Mouse (Mus musculus): ENCODE results near the gene Gm15517. TPM values are rescaled to one million over a fixed set of nuclear protein-coding genes. Genes with fewer than 3 reads are reported as not detected.
A peak's percentile ranks its signal among the peaks of the same experiment; 100 is the strongest.

The Gm15517 gene
- polyA plus RNA-seq, 1 experiment from 2014 or later = not detected

GRCm38 (mm10) chr7:44303346-44304340 is 42.4 kb downstream of the Gm15517 start:
- H3K27me3 ChIP-seq (ENCODE audit: control insufficient read depth, insufficient read depth, low read length) = no peaks in the 10 kb centered on the region
- peaks cover 6% of the 10 kb centered on the region for H3K4me1 ChIP-seq (ENCODE audit: control insufficient read depth, insufficient read depth, low read length)
- H3K9ac ChIP-seq (replicated peaks; ENCODE audit: low read length) = peak overlapping the region; percentile 92
- H3K9me3 ChIP-seq (ENCODE audit: control insufficient read depth, low read length) = no peaks in the 10 kb centered on the region
- H3K36me3 ChIP-seq (ENCODE audit: control insufficient read depth, insufficient read depth, low read length) = no peaks in the 10 kb centered on the region
- H3K4me2 ChIP-seq (ENCODE audit: low read length) = peak overlapping the region; percentile 81
- DNase-seq (no peak), ATAC-seq (ENCODE audit: low FRiP score, low TSS enrichment) (no peak)
- peak overlapping the region; percentile 96 for H3K27ac ChIP-seq (replicated peaks; ENCODE audit: low read depth, low read length)
- peak overlapping the region; percentile 63 for H3K4me3 ChIP-seq (replicated peaks; ENCODE audit: low read depth, low read length)
- WGBS = 84% methylated on average over 14 of the region's 14 CpGs

- no peak for DNase-seq
- WGBS = under 1% methylated on average over 25 of the region's 25 CpGs
- Histone ChIP-seq H3K9me3 (ENCODE audit: control insufficient read depth, low read length) (no peaks in the 10 kb centered on the region), H3K27me3 (ENCODE audit: control insufficient read depth, insufficient read depth, low read length) (no peaks in the 10 kb centered on the region), H3K4me1 (ENCODE audit: control insufficient read depth, insufficient read depth, low read length) (peaks cover 6% of the 10 kb centered on the region), H3K9ac (replicated peaks; ENCODE audit: low read length) (peak overlapping the region; percentile 92), H3K4me3 (replicated peaks; ENCODE audit: low read depth, low read length) (peak overlapping the region; percentile 63), H3K27ac (replicated peaks; ENCODE audit: low read depth, low read length) (peak overlapping the region; percentile 96), H3K4me2 (ENCODE audit: low read length) (peak overlapping the region; percentile 81), H3K36me3 (ENCODE audit: control insufficient read depth, insufficient read depth, low read length) (no peaks in the 10 kb centered on the region)
- ATAC-seq (ENCODE audit: low FRiP score, low TSS enrichment) = peak; percentile 49
These were observed 43.2 kb downstream of the Gm15517 start for GRCm38 (mm10) chr7:44304463-44304774.

- Histone ChIP-seq H3K9ac (replicated peaks; ENCODE audit: low read length) (peak overlapping the region; percentile 92), H3K27ac (replicated peaks; ENCODE audit: low read depth, low read length) (peak overlapping the region; percentile 96), H3K4me2 (ENCODE audit: low read length) (peak overlapping the region; percentile 81), H3K27me3 (ENCODE audit: control insufficient read depth, insufficient read depth, low read length) (no peaks in the 10 kb centered on the region), H3K4me1 (ENCODE audit: control insufficient read depth, insufficient read depth, low read length) (peaks cover 6% of the 10 kb centered on the region), H3K36me3 (ENCODE audit: control insufficient read depth, insufficient read depth, low read length) (no peaks in the 10 kb centered on the region), H3K4me3 (replicated peaks; ENCODE audit: low read depth, low read length) (peak overlapping the region; percentile 63), H3K9me3 (ENCODE audit: control insufficient read depth, low read length) (no peaks in the 10 kb centered on the region)
- under 1% methylated on average over 49 of the region's 49 CpGs for WGBS
- peak; percentile 99 for DNase-seq
- peak; percentile 93 for ATAC-seq (ENCODE audit: low FRiP score, low TSS enrichment)
These were observed 43.8 kb downstream of the Gm15517 start for GRCm38 (mm10) chr7:44304775-44305641.

GRCm38 (mm10) chr7:44305686-44306085 is 44.4 kb downstream of the Gm15517 start:
- DNase-seq (no peak), ATAC-seq (ENCODE audit: low FRiP score, low TSS enrichment) (no peak)
- Histone ChIP-seq H3K9ac (replicated peaks; ENCODE audit: low read length) (no peak overlapping the region), H3K36me3 (ENCODE audit: control insufficient read depth, insufficient read depth, low read length) (no peaks in the 10 kb centered on the region), H3K4me1 (ENCODE audit: control insufficient read depth, insufficient read depth, low read length) (peaks cover 6% of the 10 kb centered on the region), H3K4me3 (replicated peaks; ENCODE audit: low read depth, low read length) (peak overlapping the region; percentile 63; the same call in 1 of the 2 replicates), H3K27me3 (ENCODE audit: control insufficient read depth, insufficient read depth, low read length) (no peaks in the 10 kb centered on the region), H3K9me3 (ENCODE audit: control insufficient read depth, low read length) (no peaks in the 10 kb centered on the region), H3K4me2 (ENCODE audit: low read length) (peak overlapping the region; percentile 81), H3K27ac (replicated peaks; ENCODE audit: low read depth, low read length) (peak overlapping the region; percentile 96)
- WGBS = 6% methylated on average over 16 of the region's 16 CpGs

- WGBS = 49% methylated on average over 6 of the region's 6 CpGs
- Histone ChIP-seq H3K27me3 (ENCODE audit: control insufficient read depth, insufficient read depth, low read length) (no peaks in the 10 kb centered on the region), H3K4me1 (ENCODE audit: control insufficient read depth, insufficient read depth, low read length) (peaks cover 14% of the 10 kb centered on the region), H3K9ac (replicated peaks; ENCODE audit: low read length) (0 out of 2 replicates have a peak within 1 kb of the TSS, but pooled peaks have one; percentile 1), H3K4me3 (replicated peaks; ENCODE audit: low read depth, low read length) (no peak within 1 kb of the TSS), H3K27ac (replicated peaks; ENCODE audit: low read depth, low read length) (peak within 1 kb of the TSS; percentile 96), H3K36me3 (ENCODE audit: control insufficient read depth, insufficient read depth, low read length) (no peaks in the 10 kb centered on the region), H3K4me2 (ENCODE audit: low read length) (peak within 1 kb of the TSS; percentile 81), H3K9me3 (ENCODE audit: control insufficient read depth, low read length) (no peaks in the 10 kb centered on the region)
- ATAC-seq (ENCODE audit: low FRiP score, low TSS enrichment) = no peak
- DNase-seq = no peak
These were observed 45.4 kb downstream of the Gm15517 start, which contains the start of gene Clec11a for GRCm38 (mm10) chr7:44306516-44307240. Gene Clec11a, minus strand, starts transcription at chr7:44306902.

- Histone ChIP-seq H3K4me1 (ENCODE audit: control insufficient read depth, insufficient read depth, low read length) (peaks cover 19% of the 10 kb centered on the region), H3K27ac (replicated peaks; ENCODE audit: low read depth, low read length) (no peak overlapping the region), H3K36me3 (ENCODE audit: control insufficient read depth, insufficient read depth, low read length) (no peaks in the 10 kb centered on the region; the same call in 1 of the 2 replicates), H3K9ac (replicated peaks; ENCODE audit: low read length) (no peak overlapping the region), H3K4me2 (ENCODE audit: low read length) (no peak overlapping the region), H3K4me3 (replicated peaks; ENCODE audit: low read depth, low read length) (no peak overlapping the region), H3K27me3 (ENCODE audit: control insufficient read depth, insufficient read depth, low read length) (no peaks in the 10 kb centered on the region), H3K9me3 (ENCODE audit: control insufficient read depth, low read length) (no peaks in the 10 kb centered on the region)
- DNase-seq (no peak), ATAC-seq (ENCODE audit: low FRiP score, low TSS enrichment) (no peak)
- WGBS = 53% methylated on average over 9 of the region's 9 CpGs
These were observed 46.2 kb downstream of the Gm15517 start for GRCm38 (mm10) chr7:44307261-44308020.

- Histone ChIP-seq H3K4me3 (replicated peaks; ENCODE audit: low read depth, low read length) (peak within 1 kb of the TSS; percentile 70), H3K36me3 (ENCODE audit: control insufficient read depth, insufficient read depth, low read length) (peaks cover 21% of the 10 kb centered on the region), H3K27me3 (ENCODE audit: control insufficient read depth, insufficient read depth, low read length) (no peaks in the 10 kb centered on the region), H3K4me1 (ENCODE audit: control insufficient read depth, insufficient read depth, low read length) (peaks cover 13% of the 10 kb centered on the region), H3K4me2 (ENCODE audit: low read length) (peak within 1 kb of the TSS; percentile 91), H3K9ac (replicated peaks; ENCODE audit: low read length) (peak within 1 kb of the TSS; percentile 85), H3K27ac (replicated peaks; ENCODE audit: low read depth, low read length) (peak within 1 kb of the TSS; percentile 81), H3K9me3 (ENCODE audit: control insufficient read depth, low read length) (no peaks in the 10 kb centered on the region)
- ATAC-seq (ENCODE audit: low FRiP score, low TSS enrichment) (no peak), DNase-seq (peak; percentile 74)
- 15% methylated on average over 18 of the region's 22 CpGs for WGBS
These were observed 48.4 kb downstream of the Gm15517 start, which contains the start of gene Shank1 for GRCm38 (mm10) chr7:44309475-44310284. Gene Shank1, plus strand, starts transcription at chr7:44310253.

Data from midbrain, embryonic 14.5 days (tissue).